Mouse (Mus musculus): ENCODE data around the gene Hectd4. TPM values are rescaled to one million over a fixed set of nuclear protein-coding genes. Genes with fewer than 3 reads are reported as not detected.

Gene Hectd4
- polyA plus RNA-seq, 1 experiment from 2014 or later: 9.5 TPM

- ATAC-seq (ENCODE audit: insufficient number of reproducible peaks, insufficient read depth, low FRiP score, low read depth): no peak
- no peaks in the 10 kb centered on the region for H3K4me1 ChIP-seq (ENCODE audit: control insufficient read depth, insufficient read depth, low read length)
- no peaks in the 10 kb centered on the region for H3K27me3 ChIP-seq (ENCODE audit: control insufficient read depth, insufficient read depth, low read length)
- H3K9me3 ChIP-seq (ENCODE audit: control insufficient read depth, low read depth, low read length): no peaks in the 10 kb centered on the region; the same call in 1 of the 2 replicates
- 100% methylated on average over 1 of the region's 1 CpGs for WGBS
- H3K27ac ChIP-seq (ENCODE audit: low read length): no peak overlapping the region
- no peak overlapping the region for H3K4me3 ChIP-seq (ENCODE audit: low read depth, low read length)
- H3K4me2 ChIP-seq (replicated peaks; ENCODE audit: low read depth, low read length): no peak overlapping the region
- no peak overlapping the region for H3K9ac ChIP-seq (replicated peaks; ENCODE audit: low read depth, low read length)
- no peaks in the 10 kb centered on the region for H3K36me3 ChIP-seq (ENCODE audit: control insufficient read depth, insufficient read depth, low read length)
These were observed 12.8 kb downstream of the Hectd4 start for GRCm38 (mm10) chr5:121232789-121233188.

GRCm38 (mm10) chr5:121233726-121234125 is 13.7 kb downstream of the Hectd4 start:
- no peaks in the 10 kb centered on the region for H3K27me3 ChIP-seq (ENCODE audit: control insufficient read depth, insufficient read depth, low read length)

GRCm38 (mm10) chr5:121236171-121236570 is 16.2 kb downstream of the Hectd4 start:
- H3K9ac ChIP-seq (replicated peaks; ENCODE audit: low read depth, low read length): no peak overlapping the region
- no peak overlapping the region for H3K4me3 ChIP-seq (ENCODE audit: low read depth, low read length)
- no peaks in the 10 kb centered on the region; the same call in 1 of the 2 replicates for H3K9me3 ChIP-seq (ENCODE audit: control insufficient read depth, low read depth, low read length)
- H3K36me3 ChIP-seq (ENCODE audit: control insufficient read depth, insufficient read depth, low read length): no peaks in the 10 kb centered on the region
- no peak overlapping the region for H3K27ac ChIP-seq (ENCODE audit: low read length)
- no peak overlapping the region for H3K4me2 ChIP-seq (replicated peaks; ENCODE audit: low read depth, low read length)
- 70% methylated on average over 5 of the region's 5 CpGs for WGBS
- no peaks in the 10 kb centered on the region for H3K27me3 ChIP-seq (ENCODE audit: control insufficient read depth, insufficient read depth, low read length)
- ATAC-seq (ENCODE audit: insufficient number of reproducible peaks, insufficient read depth, low FRiP score, low read depth): peak; percentile 77; the same call in 1 of the 2 replicates
- no peaks in the 10 kb centered on the region for H3K4me1 ChIP-seq (ENCODE audit: control insufficient read depth, insufficient read depth, low read length)

More at GRCm38 (mm10) chr5:121233726-121234125, 13.7 kb downstream of the Hectd4 start:
- no peaks in the 10 kb centered on the region for H3K36me3 ChIP-seq (ENCODE audit: control insufficient read depth, insufficient read depth, low read length)
- no peak overlapping the region for H3K4me2 ChIP-seq (replicated peaks; ENCODE audit: low read depth, low read length)
- ATAC-seq (ENCODE audit: insufficient number of reproducible peaks, insufficient read depth, low FRiP score, low read depth): no peak
- H3K4me1 ChIP-seq (ENCODE audit: control insufficient read depth, insufficient read depth, low read length): no peaks in the 10 kb centered on the region
- H3K4me3 ChIP-seq (ENCODE audit: low read depth, low read length): no peak overlapping the region
- H3K9me3 ChIP-seq (ENCODE audit: control insufficient read depth, low read depth, low read length): no peaks in the 10 kb centered on the region; the same call in 1 of the 2 replicates
- WGBS: 60% methylated on average over 2 of the region's 2 CpGs
- no peak overlapping the region for H3K9ac ChIP-seq (replicated peaks; ENCODE audit: low read depth, low read length)
- H3K27ac ChIP-seq (ENCODE audit: low read length): no peak overlapping the region

- Histone ChIP-seq H3K9ac (replicated peaks; ENCODE audit: low read depth, low read length) (no peak overlapping the region), H3K9me3 (ENCODE audit: control insufficient read depth, low read depth, low read length) (no peaks in the 10 kb centered on the region; the same call in 1 of the 2 replicates), H3K27me3 (ENCODE audit: control insufficient read depth, insufficient read depth, low read length) (no peaks in the 10 kb centered on the region), H3K36me3 (ENCODE audit: control insufficient read depth, insufficient read depth, low read length) (no peaks in the 10 kb centered on the region), H3K27ac (ENCODE audit: low read length) (no peak overlapping the region), H3K4me2 (replicated peaks; ENCODE audit: low read depth, low read length) (no peak overlapping the region), H3K4me1 (ENCODE audit: control insufficient read depth, insufficient read depth, low read length) (no peaks in the 10 kb centered on the region), H3K4me3 (ENCODE audit: low read depth, low read length) (no peak overlapping the region)
- WGBS: 64% methylated on average over 2 of the region's 2 CpGs
- no peak for ATAC-seq (ENCODE audit: insufficient number of reproducible peaks, insufficient read depth, low FRiP score, low read depth)
These were observed 18.2 kb downstream of the Hectd4 start for GRCm38 (mm10) chr5:121238208-121238607.

- no peak overlapping the region for H3K4me2 ChIP-seq (replicated peaks; ENCODE audit: low read depth, low read length)
- no peak for ATAC-seq (ENCODE audit: insufficient number of reproducible peaks, insufficient read depth, low FRiP score, low read depth)
- H3K9ac ChIP-seq (replicated peaks; ENCODE audit: low read depth, low read length): no peak overlapping the region
These were observed 19.8 kb downstream of the Hectd4 start for GRCm38 (mm10) chr5:121239846-121240245.

GRCm38 (mm10) chr5:121241182-121241581 is 21.2 kb downstream of the Hectd4 start:
- Histone ChIP-seq H3K9me3 (ENCODE audit: control insufficient read depth, low read depth, low read length) (no peaks in the 10 kb centered on the region), H3K4me2 (replicated peaks; ENCODE audit: low read depth, low read length) (no peak overlapping the region), H3K27me3 (ENCODE audit: control insufficient read depth, insufficient read depth, low read length) (no peaks in the 10 kb centered on the region), H3K27ac (ENCODE audit: low read length) (no peak overlapping the region), H3K36me3 (ENCODE audit: control insufficient read depth, insufficient read depth, low read length) (no peaks in the 10 kb centered on the region), H3K4me3 (ENCODE audit: low read depth, low read length) (no peak overlapping the region), H3K9ac (replicated peaks; ENCODE audit: low read depth, low read length) (no peak overlapping the region), H3K4me1 (ENCODE audit: control insufficient read depth, insufficient read depth, low read length) (no peaks in the 10 kb centered on the region)
- ATAC-seq (ENCODE audit: insufficient number of reproducible peaks, insufficient read depth, low FRiP score, low read depth): no peak

More at GRCm38 (mm10) chr5:121239846-121240245, 19.8 kb downstream of the Hectd4 start:
- Histone ChIP-seq H3K4me3 (ENCODE audit: low read depth, low read length) (no peak overlapping the region), H3K27me3 (ENCODE audit: control insufficient read depth, insufficient read depth, low read length) (no peaks in the 10 kb centered on the region), H3K9me3 (ENCODE audit: control insufficient read depth, low read depth, low read length) (no peaks in the 10 kb centered on the region; the same call in 1 of the 2 replicates), H3K36me3 (ENCODE audit: control insufficient read depth, insufficient read depth, low read length) (no peaks in the 10 kb centered on the region), H3K27ac (ENCODE audit: low read length) (no peak overlapping the region), H3K4me1 (ENCODE audit: control insufficient read depth, insufficient read depth, low read length) (no peaks in the 10 kb centered on the region)
- 75% methylated on average over 5 of the region's 5 CpGs for WGBS

- Histone ChIP-seq H3K27me3 (ENCODE audit: control insufficient read depth, insufficient read depth, low read length) (no peaks in the 10 kb centered on the region), H3K4me2 (replicated peaks; ENCODE audit: low read depth, low read length) (no peak overlapping the region), H3K36me3 (ENCODE audit: control insufficient read depth, insufficient read depth, low read length) (no peaks in the 10 kb centered on the region), H3K4me3 (ENCODE audit: low read depth, low read length) (no peak overlapping the region), H3K27ac (ENCODE audit: low read length) (no peak overlapping the region), H3K9me3 (ENCODE audit: control insufficient read depth, low read depth, low read length) (no peaks in the 10 kb centered on the region), H3K4me1 (ENCODE audit: control insufficient read depth, insufficient read depth, low read length) (no peaks in the 10 kb centered on the region), H3K9ac (replicated peaks; ENCODE audit: low read depth, low read length) (no peak overlapping the region)
- ATAC-seq (ENCODE audit: insufficient number of reproducible peaks, insufficient read depth, low FRiP score, low read depth): no peak
- 50% methylated on average over 1 of the region's 1 CpGs for WGBS
These were observed 22.2 kb downstream of the Hectd4 start for GRCm38 (mm10) chr5:121242261-121242660.

GRCm38 (mm10) chr5:121242701-121243100 is 22.7 kb downstream of the Hectd4 start:
- no peak for ATAC-seq (ENCODE audit: insufficient number of reproducible peaks, insufficient read depth, low FRiP score, low read depth)
- H3K9me3 ChIP-seq (ENCODE audit: control insufficient read depth, low read depth, low read length): no peaks in the 10 kb centered on the region
- 93% methylated on average over 1 of the region's 1 CpGs for WGBS
- H3K4me2 ChIP-seq (replicated peaks; ENCODE audit: low read depth, low read length): no peak overlapping the region
- no peaks in the 10 kb centered on the region for H3K36me3 ChIP-seq (ENCODE audit: control insufficient read depth, insufficient read depth, low read length)
- H3K27ac ChIP-seq (ENCODE audit: low read length): no peak overlapping the region
- H3K4me1 ChIP-seq (ENCODE audit: control insufficient read depth, insufficient read depth, low read length): no peaks in the 10 kb centered on the region
- no peaks in the 10 kb centered on the region for H3K27me3 ChIP-seq (ENCODE audit: control insufficient read depth, insufficient read depth, low read length)
- no peak overlapping the region for H3K4me3 ChIP-seq (ENCODE audit: low read depth, low read length)
- no peak overlapping the region for H3K9ac ChIP-seq (replicated peaks; ENCODE audit: low read depth, low read length)

- no peaks in the 10 kb centered on the region for H3K4me1 ChIP-seq (ENCODE audit: control insufficient read depth, insufficient read depth, low read length)
- WGBS: 87% methylated on average over 1 of the region's 1 CpGs
- H3K4me3 ChIP-seq (ENCODE audit: low read depth, low read length): no peak overlapping the region
- ATAC-seq (ENCODE audit: insufficient number of reproducible peaks, insufficient read depth, low FRiP score, low read depth): no peak
- no peaks in the 10 kb centered on the region for H3K27me3 ChIP-seq (ENCODE audit: control insufficient read depth, insufficient read depth, low read length)
- H3K36me3 ChIP-seq (ENCODE audit: control insufficient read depth, insufficient read depth, low read length): no peaks in the 10 kb centered on the region
- H3K9ac ChIP-seq (replicated peaks; ENCODE audit: low read depth, low read length): no peak overlapping the region
- H3K4me2 ChIP-seq (replicated peaks; ENCODE audit: low read depth, low read length): no peak overlapping the region
- no peak overlapping the region for H3K27ac ChIP-seq (ENCODE audit: low read length)
- H3K9me3 ChIP-seq (ENCODE audit: control insufficient read depth, low read depth, low read length): no peaks in the 10 kb centered on the region
These were observed 23.8 kb downstream of the Hectd4 start for GRCm38 (mm10) chr5:121243676-121244364.
